Mouse (Mus musculus) gastrocnemius, postnatal 14 days (tissue): ENCODE data around the gene Acad9. TPM values are rescaled to one million over a fixed set of nuclear protein-coding genes. Genes with fewer than 3 reads are reported as not detected.
"Not testable (repeated sequence)": the region's sequence is repeated elsewhere in the genome, so short reads cannot be mapped to it uniquely, and the experiment has no call there.

Experiments
- DNase-seq: peaks from one replicate; pipeline ENCODE4 v3.0.0; 2021; ENCODE audit warnings: mixed read lengths
- intact Hi-C: fragments of 180-260 bp; cut with DNase I; formaldehyde crosslinking; loops from one replicate; pipeline ENCODE4 v1.15.1; 2025; ENCODE audit warnings: low total_unique reads
- total RNA-seq, 2 experiments: library from RNA; stranded (reverse); gene quantifications; 2 replicates each; pipeline ENCODE4 v1.2.3; 2021

The Acad9 gene
- total RNA-seq, 2 experiments from 2014 or later: 19.2 to 27.3 TPM

DNA sequence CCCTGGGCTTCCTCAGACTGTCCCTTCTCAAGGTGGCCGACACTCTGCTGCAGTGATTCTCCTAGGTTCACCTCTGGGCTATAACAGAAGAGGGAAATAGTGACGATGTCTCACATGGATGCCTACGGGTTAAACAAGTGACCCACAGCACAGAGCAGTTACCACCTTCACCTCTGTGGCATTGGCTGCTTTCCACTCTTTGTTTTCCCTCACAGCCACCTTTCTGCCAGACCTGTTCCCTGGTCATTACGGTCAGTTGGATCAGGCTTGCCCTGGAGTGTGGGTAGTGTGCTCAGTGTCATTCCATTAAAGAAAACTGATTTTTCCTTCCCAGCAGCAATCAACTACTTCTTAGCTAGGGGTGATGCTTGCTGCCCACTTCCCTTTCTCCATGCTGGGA lies 17.1 kb downstream of the Acad9 start:
- no peak for DNase-seq
- intact Hi-C loops: no loop called here

GRCm38 (mm10) chr3:36083381-36083780 lies 17.6 kb downstream of the Acad9 start:
- DNase-seq: no peak
- intact Hi-C loops: no loop called here

DNA sequence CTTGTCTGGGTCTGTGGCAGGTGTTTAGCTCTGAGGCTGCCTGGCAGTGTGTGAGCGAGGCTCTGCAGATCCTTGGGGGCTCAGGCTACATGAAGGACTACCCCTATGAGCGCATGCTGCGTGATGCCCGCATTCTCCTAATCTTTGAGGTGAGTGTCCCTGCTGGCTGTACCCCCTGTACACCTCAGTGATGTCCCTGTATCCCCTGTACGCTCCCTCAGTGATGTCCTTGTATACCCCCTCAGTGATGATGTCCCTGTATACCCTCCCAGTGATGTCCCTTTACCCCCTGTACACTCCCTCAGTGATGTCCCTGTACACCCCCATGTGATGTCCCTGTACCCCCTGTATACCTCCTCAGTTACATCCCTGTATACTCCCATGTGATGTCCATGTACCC lies 19.6 kb downstream of the Acad9 start:
- DNase-seq: no peak
- intact Hi-C loops: no loop called here

GRCm38 (mm10) chr3:36087591-36087990 lies 21.8 kb downstream of the Acad9 start:
- no peak for DNase-seq
- intact Hi-C loops: no loop called here

- DNase-seq: no peak
- intact Hi-C loops: no loop called here
Observed at GRCm38 (mm10) chr3:36095371-36095770, 29.6 kb downstream of the Acad9 start.

DNA sequence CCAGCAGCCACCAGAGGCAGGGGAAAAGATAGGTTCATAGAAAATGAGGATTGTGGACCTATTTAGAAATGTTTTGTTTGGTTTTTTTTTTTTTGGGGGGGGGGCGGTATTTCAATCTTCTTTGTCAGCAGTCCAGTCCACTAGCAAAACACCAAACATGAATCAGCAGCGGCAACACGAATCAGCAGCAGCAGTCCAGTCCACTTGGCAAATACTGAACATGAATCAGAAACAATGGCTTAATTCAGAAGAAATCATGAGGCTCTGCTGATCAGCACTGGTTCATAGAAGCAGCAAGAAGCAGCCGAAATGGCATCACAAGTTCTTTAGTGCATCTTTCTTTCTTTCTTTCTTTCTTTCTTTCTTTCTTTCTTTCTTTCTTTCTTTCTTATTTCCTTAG lies 50.3 kb downstream of the Acad9 start:
- intact Hi-C loops: no loop called here
- no peak for DNase-seq

DNA sequence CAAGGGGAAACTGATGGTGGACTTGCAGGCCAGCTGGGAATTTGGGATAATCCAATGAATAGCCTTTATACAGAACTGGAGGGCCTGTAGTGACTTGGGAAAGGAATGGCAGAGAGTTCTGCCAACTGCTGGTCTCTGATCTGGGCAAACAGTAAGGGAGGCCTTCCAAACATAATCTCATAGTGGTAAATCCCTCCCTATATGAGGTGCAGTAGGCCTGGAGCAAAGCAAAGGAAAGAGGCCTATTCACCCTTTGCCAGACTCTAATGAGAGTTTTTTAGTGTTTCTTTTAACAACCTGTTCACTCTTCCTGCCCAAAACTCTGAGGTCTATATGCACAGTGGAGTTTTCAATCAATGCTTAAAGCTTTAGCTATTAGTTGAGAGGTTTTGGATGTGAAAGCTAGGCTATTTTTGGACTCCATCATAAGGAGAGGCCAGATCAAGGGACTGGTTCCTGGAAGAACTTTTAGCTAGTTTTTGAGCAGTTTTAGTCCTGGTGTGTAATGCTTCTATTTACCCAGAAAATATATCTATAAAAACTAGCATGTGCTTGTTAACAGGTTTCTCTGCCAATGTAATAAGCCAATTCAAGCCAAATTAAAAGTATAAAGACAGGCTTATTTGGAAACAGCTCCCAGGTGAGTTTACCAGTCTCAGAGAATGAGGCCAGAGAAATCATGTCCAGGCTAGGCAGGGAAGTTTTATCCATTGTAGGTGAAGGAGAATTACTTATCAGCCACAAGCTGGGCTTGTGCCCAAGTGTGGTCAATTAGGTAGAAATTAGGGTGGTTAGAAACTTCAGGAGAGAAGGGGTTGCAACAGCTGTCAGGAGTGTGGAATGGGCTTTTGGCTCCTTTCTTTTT lies 54.1 kb downstream of the Acad9 start:
- DNase-seq: no peak
- intact Hi-C loops: no loop called here

DNA sequence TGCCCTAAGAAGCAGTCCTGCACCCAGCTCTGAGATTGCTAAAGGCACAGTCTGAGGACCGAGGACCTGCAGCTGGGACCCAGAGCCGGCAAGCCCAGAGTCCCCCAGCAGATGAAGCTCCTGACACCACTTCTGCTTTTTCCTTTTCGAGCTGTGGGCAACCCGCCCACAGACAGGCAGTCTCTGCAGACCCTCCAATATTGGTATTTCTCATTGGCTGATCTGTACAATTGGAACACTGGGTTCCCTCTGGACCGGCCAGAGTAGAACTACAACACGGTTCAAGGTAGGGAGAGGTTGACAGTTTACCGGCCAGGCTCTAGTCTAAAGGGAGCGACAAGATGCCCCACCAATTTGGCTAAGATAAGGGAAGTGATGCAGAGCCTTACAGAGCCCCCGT lies 60.4 kb downstream of the Acad9 start:
- DNase-seq, intact Hi-C loops: not testable (repeated sequence)

GRCm38 (mm10) chr3:36136152-36136551 lies 70.4 kb downstream of the Acad9 start:
- intact Hi-C loops: no loop called here
- no peak for DNase-seq

GRCm38 (mm10) chr3:36137560-36137959 lies 71.8 kb downstream of the Acad9 start:
- no peak for DNase-seq
- intact Hi-C loops: no loop called here

DNA sequence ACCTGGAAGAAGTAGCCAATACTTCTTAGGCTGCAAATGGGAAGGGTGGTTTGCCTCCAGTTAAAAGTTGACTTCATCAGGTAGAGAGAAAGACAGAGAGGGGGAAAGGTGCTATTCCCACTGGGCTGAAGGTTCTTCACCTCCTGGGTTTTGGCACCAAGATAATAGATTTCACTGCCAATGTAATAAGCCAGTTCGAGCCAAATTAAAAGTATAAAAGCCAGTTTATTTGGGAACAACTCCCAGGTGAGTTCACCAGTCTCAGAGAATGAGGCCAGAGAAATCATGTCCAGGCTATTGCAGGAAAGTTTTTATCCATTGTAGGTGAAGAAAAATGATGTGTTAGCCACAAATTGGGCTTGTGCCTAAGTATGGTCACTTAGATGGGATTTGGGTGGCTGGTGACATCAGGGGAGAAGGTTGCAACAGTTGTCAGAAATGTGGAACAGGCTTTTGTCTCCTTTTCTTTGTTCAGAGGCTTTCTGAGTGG lies 72.4 kb downstream of the Acad9 start:
- intact Hi-C loops: no loop called here
- DNase-seq: no peak

DNA sequence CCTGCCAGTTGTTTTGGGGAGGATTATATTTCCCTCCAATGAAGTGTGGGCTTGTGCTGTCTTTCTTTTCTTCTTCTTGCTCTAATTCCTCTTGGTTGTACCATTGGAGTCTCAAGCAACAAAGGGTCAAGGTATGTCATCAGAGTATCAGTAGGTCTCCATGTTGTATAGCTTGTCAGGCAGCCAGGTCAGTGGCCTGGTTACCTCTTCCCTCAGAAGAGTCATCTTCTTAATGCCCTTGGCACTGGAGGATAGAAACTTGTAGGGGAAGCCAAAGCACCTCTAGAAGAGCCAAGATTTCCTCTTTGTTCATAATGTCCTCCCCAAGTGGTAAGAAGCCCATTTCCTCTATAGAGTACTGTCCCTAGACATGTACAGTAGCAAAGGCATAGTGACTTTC lies 73.2 kb downstream of the Acad9 start:
- intact Hi-C loops: no loop called here
- DNase-seq: no peak

Other genes with a start within 250 kb of the Acad9 start
- gene Dcun1d1, start 128.5 kb upstream of the Acad9 start, total RNA-seq: 10 to 100 TPM; 65.8 to 79.6 TPM
- 10 to 100 TPM; 23.0 to 30.4 TPM for gene Mccc1, start 65.3 kb upstream of the Acad9 start, total RNA-seq
- gene Ccdc144b, start 12.4 kb upstream of the Acad9 start, total RNA-seq: not detected
- gene D3Ertd254e, start 85.0 kb downstream of the Acad9 start, total RNA-seq: 1 to 10 TPM; 2.8 to 3.1 TPM
- not detected for gene Qrfpr, start 156.3 kb downstream of the Acad9 start, total RNA-seq